Mouse (Mus musculus) testis, adult 2 months (tissue): ENCODE measurements around the gene Ngef.

Source experiments
- CTCF ChIP-seq: fragments of 200-500 bp; IDR thresholded peaks from 2 replicates; pipeline ENCODE4 v1.5.1; 2012; ENCODE audit warnings: low read depth, mild to moderate bottlenecking, inconsistent platforms, low read length, moderate library complexity; ENCODE audit not compliant: control insufficient read depth, insufficient read depth, insufficient replicate concordance
- POLR2A ChIP-seq: fragments of 200-500 bp; IDR thresholded peaks from 2 replicates; pipeline ENCODE4 v1.6.1; 2012; ENCODE audit warnings: low read depth, mild to moderate bottlenecking, inconsistent platforms, low read length, moderate library complexity; ENCODE audit not compliant: control insufficient read depth

DNA sequence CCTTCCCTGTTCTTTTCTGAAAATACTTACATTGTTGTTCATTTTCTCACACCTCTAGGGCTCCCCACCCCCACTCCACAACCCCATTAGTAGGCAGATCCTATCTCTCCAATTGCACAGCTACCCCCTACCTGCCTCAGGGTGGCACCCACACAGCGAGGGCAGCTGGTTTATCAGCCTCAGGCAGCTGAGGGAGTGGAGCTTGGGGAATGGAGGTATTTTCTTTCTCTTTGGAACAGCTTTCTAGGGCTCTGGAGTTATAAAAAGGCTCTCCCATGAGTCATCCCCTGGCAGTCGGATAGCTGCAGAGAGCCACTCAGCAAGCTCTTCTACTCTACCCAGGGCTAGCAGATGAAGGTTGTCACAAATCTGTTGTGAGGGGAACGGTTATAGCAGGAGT, 20.6 kb upstream of the Ngef start:
- TF ChIP-seq POLR2A (no peak), CTCF (no peak)
